Mouse (Mus musculus): ENCODE results near the gene Fam213b. TPM values are rescaled to one million over a fixed set of nuclear protein-coding genes. Genes with fewer than 3 reads are reported as not detected.
A peak's percentile ranks its signal among the peaks of the same experiment; 100 is the strongest.

The Fam213b gene
- 40.6 and 42.0 TPM in 2 replicates for polyA plus RNA-seq (2015; fragmentation: Nextera tagmentation; extraction: Ambion mirVana)

- peak within 1 kb of the TSS; percentile 51 for H3K4me3 ChIP-seq (replicated peaks; ENCODE audit: low read depth, low read length)
- ATAC-seq (replicated peaks; ENCODE audit: low FRiP score, low read depth) (peak; percentile 95), DNase-seq (ENCODE audit: low spot score) (peak; percentile 94)
- no peaks in the 10 kb centered on the region for H3K9me3 ChIP-seq (replicated peaks; ENCODE audit: low read length)
- no peak within 1 kb of the TSS for H3K27ac ChIP-seq
- peak within 1 kb of the TSS; percentile 59 for H3K9ac ChIP-seq (ENCODE audit: low read depth, low read length)
- peak within 1 kb of the TSS; percentile 95 for H3K4me2 ChIP-seq (ENCODE audit: low read length)
- H3K4me1 ChIP-seq (replicated peaks; ENCODE audit: insufficient read depth, low read length), result peaks cover 12% of the 10 kb centered on the region
- TF ChIP-seq CTCF (IDR thresholded peaks at IDR 0.05; ENCODE audit: low read depth), result no peak
- WGBS, result 2% methylated on average over 43 of the region's 43 CpGs
- no peaks in the 10 kb centered on the region for H3K27me3 ChIP-seq (ENCODE audit: insufficient read depth, low read length)
- no peaks in the 10 kb centered on the region for H3K36me3 ChIP-seq (ENCODE audit: insufficient read depth, low read length)
Measured at GRCm38 (mm10) chr4:154898506-154899446, at the start of gene Fam213b. TSS of gene Fam213b (minus strand) at chr4:154899135.

- peaks cover 18% of the 10 kb centered on the region for H3K27me3 ChIP-seq (ENCODE audit: insufficient read depth, low read length)
- H3K4me2 ChIP-seq (ENCODE audit: low read length), result no peak overlapping the region
- DNase-seq (ENCODE audit: low spot score) (no peak), ATAC-seq (replicated peaks; ENCODE audit: low FRiP score, low read depth) (no peak)
- no peaks in the 10 kb centered on the region for H3K9me3 ChIP-seq (replicated peaks; ENCODE audit: low read length)
- WGBS, result 49% methylated on average over 14 of the region's 14 CpGs
- no peak for TF ChIP-seq CTCF (IDR thresholded peaks at IDR 0.05; ENCODE audit: low read depth)
- H3K27ac ChIP-seq, result no peak overlapping the region
- H3K36me3 ChIP-seq (ENCODE audit: insufficient read depth, low read length), result no peaks in the 10 kb centered on the region
- no peak overlapping the region for H3K4me3 ChIP-seq (replicated peaks; ENCODE audit: low read depth, low read length)
- no peak overlapping the region for H3K9ac ChIP-seq (ENCODE audit: low read depth, low read length)
- peaks cover 3% of the 10 kb centered on the region; the same call in 1 of the 2 replicates for H3K4me1 ChIP-seq (replicated peaks; ENCODE audit: insufficient read depth, low read length)
Measured at GRCm38 (mm10) chr4:154948066-154948939, 49.4 kb upstream of the Fam213b start.

GRCm38 (mm10) chr4:154946319-154946718, 47.4 kb upstream of the Fam213b start:
- Histone ChIP-seq H3K4me3 (replicated peaks; ENCODE audit: low read depth, low read length) (no peak overlapping the region; the same call in 1 of the 2 replicates), H3K4me1 (replicated peaks; ENCODE audit: insufficient read depth, low read length) (no peaks in the 10 kb centered on the region), H3K36me3 (ENCODE audit: insufficient read depth, low read length) (no peaks in the 10 kb centered on the region), H3K9ac (ENCODE audit: low read depth, low read length) (no peak overlapping the region), H3K27ac (no peak overlapping the region), H3K27me3 (ENCODE audit: insufficient read depth, low read length) (peaks cover 13% of the 10 kb centered on the region; the same call in 1 of the 2 replicates), H3K4me2 (ENCODE audit: low read length) (peak overlapping the region; percentile 44), H3K9me3 (replicated peaks; ENCODE audit: low read length) (no peaks in the 10 kb centered on the region)
- no peak for TF ChIP-seq CTCF (IDR thresholded peaks at IDR 0.05; ENCODE audit: low read depth)
- WGBS, result 2% methylated on average over 8 of the region's 8 CpGs
- DNase-seq (ENCODE audit: low spot score) (peak; percentile 89), ATAC-seq (replicated peaks; ENCODE audit: low FRiP score, low read depth) (peak; percentile 90)

GRCm38 (mm10) chr4:154944121-154944590, 45.2 kb upstream of the Fam213b start:
- Histone ChIP-seq H3K36me3 (ENCODE audit: insufficient read depth, low read length) (no peaks in the 10 kb centered on the region), H3K9ac (ENCODE audit: low read depth, low read length) (no peak overlapping the region), H3K27ac (no peak overlapping the region), H3K4me1 (replicated peaks; ENCODE audit: insufficient read depth, low read length) (no peaks in the 10 kb centered on the region), H3K4me3 (replicated peaks; ENCODE audit: low read depth, low read length) (no peak overlapping the region), H3K9me3 (replicated peaks; ENCODE audit: low read length) (no peaks in the 10 kb centered on the region), H3K4me2 (ENCODE audit: low read length) (no peak overlapping the region), H3K27me3 (ENCODE audit: insufficient read depth, low read length) (0 out of 2 replicates have a peak, but pooled peaks cover 4% of the 10 kb centered on the region)
- peak; percentile 97 for TF ChIP-seq CTCF (IDR thresholded peaks at IDR 0.05; ENCODE audit: low read depth)
- WGBS, result 16% methylated on average over 2 of the region's 2 CpGs
- peak; percentile 60 for ATAC-seq (replicated peaks; ENCODE audit: low FRiP score, low read depth)
- peak; percentile 97 for DNase-seq (ENCODE audit: low spot score)

DNA sequence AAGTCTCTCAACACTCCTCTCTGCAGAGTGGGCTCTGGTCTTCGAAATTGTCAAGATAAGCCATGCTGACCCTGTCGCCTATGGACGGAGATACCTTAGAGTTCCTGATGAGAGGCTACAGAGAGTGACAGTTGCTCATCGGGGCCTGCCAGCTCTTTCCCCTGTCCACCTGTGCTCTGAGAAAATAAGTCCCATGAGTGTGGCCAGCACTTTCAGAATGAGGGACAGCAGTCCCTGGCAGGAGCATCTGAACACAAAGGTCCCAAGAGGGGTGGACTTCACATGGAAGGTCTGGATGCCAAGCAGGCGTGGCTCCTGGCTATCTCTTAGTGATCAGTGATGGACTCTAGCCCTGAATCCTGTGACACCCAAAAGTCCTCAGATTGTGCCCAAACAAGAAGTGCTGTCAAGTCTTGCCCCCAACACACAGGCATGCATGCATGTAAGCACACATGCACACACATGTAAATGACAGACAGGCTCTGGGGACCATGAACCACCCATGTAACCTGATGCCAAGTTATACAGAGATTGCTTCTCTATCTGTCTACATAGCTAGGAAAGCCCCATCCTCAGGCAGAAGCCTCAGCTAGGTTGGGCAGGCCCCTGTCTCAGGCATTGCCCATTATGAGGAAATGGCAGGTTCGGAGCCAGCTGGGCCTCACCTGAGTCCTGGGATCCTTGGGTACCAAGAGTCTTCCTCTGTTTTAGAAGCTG, 44.5 kb upstream of the Fam213b start:
- WGBS, result 88% methylated on average over 6 of the region's 6 CpGs
- no peak overlapping the region for H3K4me3 ChIP-seq (replicated peaks; ENCODE audit: low read depth, low read length)

More for the DNA sequence above, 44.5 kb upstream of the Fam213b start:
- Histone ChIP-seq H3K9ac (ENCODE audit: low read depth, low read length) (no peak overlapping the region), H3K4me1 (replicated peaks; ENCODE audit: insufficient read depth, low read length) (no peaks in the 10 kb centered on the region), H3K27me3 (ENCODE audit: insufficient read depth, low read length) (0 out of 2 replicates have a peak, but pooled peaks cover 3% of the 10 kb centered on the region), H3K4me2 (ENCODE audit: low read length) (no peak overlapping the region), H3K27ac (no peak overlapping the region), H3K9me3 (replicated peaks; ENCODE audit: low read length) (no peaks in the 10 kb centered on the region), H3K36me3 (ENCODE audit: insufficient read depth, low read length) (no peaks in the 10 kb centered on the region)
- DNase-seq (ENCODE audit: low spot score) (no peak), ATAC-seq (replicated peaks; ENCODE audit: low FRiP score, low read depth) (no peak)
- TF ChIP-seq CTCF (IDR thresholded peaks at IDR 0.05; ENCODE audit: low read depth), result no peak

All from kidney, postnatal 0 days (tissue).